Mouse (Mus musculus) embryonic facial prominence, embryonic 15.5 days (tissue): ENCODE results near the gene Kcnab2. TPM values are rescaled to one million over a fixed set of nuclear protein-coding genes. Genes with fewer than 3 reads are reported as not detected.

ENCODE experiments used
- ATAC-seq: fragments of 200-750 bp; cut with Nextera tagmentation; 2 replicates; pipeline ENCODE4 v1.8.0; 2017; ENCODE audit warnings: low read depth, moderate TSS enrichment; ENCODE audit not compliant: insufficient number of reproducible peaks, low FRiP score, low TSS enrichment
- H3K27ac ChIP-seq: fragments of 300-500 bp; sonication (generic); replicated peaks from 2 replicates; pipeline ENCODE4 v1.5.1; 2015; ENCODE audit warnings: mild to moderate bottlenecking, inconsistent platforms
- H3K27me3 ChIP-seq: fragments of 300-500 bp; sonication (generic); 2 replicates; pipeline ENCODE4 v1.6.1; 2015; ENCODE audit warnings: inconsistent platforms
- H3K36me3 ChIP-seq: fragments of 300-500 bp; sonication (generic); 2 replicates; pipeline ENCODE4 v1.6.1; 2015; ENCODE audit warnings: mild to moderate bottlenecking, inconsistent platforms
- H3K4me1 ChIP-seq: fragments of 300-500 bp; sonication (generic); 2 replicates; pipeline ENCODE4 v1.6.1; 2015; ENCODE audit warnings: inconsistent platforms
- H3K4me2 ChIP-seq: fragments of 300-500 bp; sonication (generic); replicated peaks from 2 replicates; pipeline ENCODE4 v1.6.1; 2015; ENCODE audit warnings: mild to moderate bottlenecking, inconsistent platforms
- H3K4me3 ChIP-seq: fragments of 300-500 bp; sonication (generic); replicated peaks from 2 replicates; pipeline ENCODE4 v1.5.1; 2015; ENCODE audit warnings: mild to moderate bottlenecking, inconsistent platforms
- H3K9ac ChIP-seq: fragments of 300-500 bp; sonication (generic); 2 replicates; pipeline ENCODE4 v1.6.1; 2015; ENCODE audit warnings: inconsistent platforms
- H3K9me3 ChIP-seq: fragments of 300-500 bp; sonication (generic); replicated peaks from 2 replicates; pipeline ENCODE4 v1.6.1; 2016; ENCODE audit warnings: inconsistent platforms
- WGBS: fragments of 180-500 bp; shearing (Covaris S2); methylation state at CpG from one replicate; pipeline ENCODE4 v1.1.7; 2015; 5-methylcytosine and 5-hydroxymethylcytosine counted together
- polyA plus RNA-seq: library from polyadenylated mRNA; unstranded; fragments of >200 nt; fragmentation: Nextera tagmentation; extraction: Ambion mirVana; gene quantifications from 2 replicates; pipeline ENCODE4 v1.2.1, GENCODE M21; 2015

The Kcnab2 gene
- polyA plus RNA-seq, 1 experiment from 2014 or later: 9.7 TPM

- H3K4me1 ChIP-seq: no peaks in the 10 kb centered on the region
- WGBS: 79% methylated on average over 17 of the region's 17 CpGs
- H3K4me2 ChIP-seq: no peak overlapping the region
- no peaks in the 10 kb centered on the region for H3K9me3 ChIP-seq
- H3K4me3 ChIP-seq: no peak overlapping the region
- no peaks in the 10 kb centered on the region for H3K27me3 ChIP-seq
- H3K27ac ChIP-seq: no peak overlapping the region
- no peak overlapping the region for H3K9ac ChIP-seq
- no peak for ATAC-seq
- no peaks in the 10 kb centered on the region for H3K36me3 ChIP-seq
Observed at GRCm38 (mm10) chr4:152382528-152383252, 95.0 kb downstream of the Kcnab2 start.

- Histone ChIP-seq H3K9me3 (no peaks in the 10 kb centered on the region), H3K4me2 (no peak overlapping the region), H3K36me3 (no peaks in the 10 kb centered on the region), H3K4me3 (no peak overlapping the region), H3K27me3 (peaks cover 7% of the 10 kb centered on the region), H3K9ac (no peak overlapping the region), H3K27ac (no peak overlapping the region), H3K4me1 (peaks cover 9% of the 10 kb centered on the region)
- WGBS: 65% methylated on average over 7 of the region's 7 CpGs
- no peak for ATAC-seq
Observed at GRCm38 (mm10) chr4:152365228-152365627, 112.4 kb downstream of the Kcnab2 start.

- no peaks in the 10 kb centered on the region for H3K9me3 ChIP-seq
- H3K4me1 ChIP-seq: peaks cover 9% of the 10 kb centered on the region
- H3K9ac ChIP-seq: no peak overlapping the region
- no peak overlapping the region for H3K27ac ChIP-seq
- WGBS: 70% methylated on average over 9 of the region's 9 CpGs
- no peaks in the 10 kb centered on the region for H3K36me3 ChIP-seq
- peaks cover 18% of the 10 kb centered on the region for H3K27me3 ChIP-seq
- ATAC-seq: no peak
- H3K4me2 ChIP-seq: no peak overlapping the region
- no peak overlapping the region for H3K4me3 ChIP-seq
Observed at GRCm38 (mm10) chr4:152362180-152362579, 115.5 kb downstream of the Kcnab2 start.

- H3K4me3 ChIP-seq: peak overlapping the region; percentile 11; the same call in 1 of the 2 replicates
- no peaks in the 10 kb centered on the region for H3K36me3 ChIP-seq
- H3K27me3 ChIP-seq: peaks cover 18% of the 10 kb centered on the region
- H3K9me3 ChIP-seq: no peaks in the 10 kb centered on the region
- no peak overlapping the region for H3K27ac ChIP-seq
- H3K4me1 ChIP-seq: peaks cover 9% of the 10 kb centered on the region
- peak overlapping the region; percentile 35 for H3K4me2 ChIP-seq
- peak; percentile 47; the same call in 1 of the 2 replicates for ATAC-seq
- WGBS: under 1% methylated on average over 24 of the region's 24 CpGs
- no peak overlapping the region for H3K9ac ChIP-seq
Observed at GRCm38 (mm10) chr4:152360855-152361254, 116.8 kb downstream of the Kcnab2 start.

- ATAC-seq: no peak
- H3K9ac ChIP-seq: no peak overlapping the region
- no peaks in the 10 kb centered on the region for H3K36me3 ChIP-seq
- no peaks in the 10 kb centered on the region for H3K9me3 ChIP-seq
- H3K27ac ChIP-seq: no peak overlapping the region
- WGBS: 7% methylated on average over 11 of the region's 11 CpGs
- H3K4me1 ChIP-seq: peaks cover 9% of the 10 kb centered on the region
- peaks cover 18% of the 10 kb centered on the region for H3K27me3 ChIP-seq
- no peak overlapping the region for H3K4me2 ChIP-seq
- no peak overlapping the region for H3K4me3 ChIP-seq
Observed at GRCm38 (mm10) chr4:152359700-152360099, 118.0 kb downstream of the Kcnab2 start.

DNA sequence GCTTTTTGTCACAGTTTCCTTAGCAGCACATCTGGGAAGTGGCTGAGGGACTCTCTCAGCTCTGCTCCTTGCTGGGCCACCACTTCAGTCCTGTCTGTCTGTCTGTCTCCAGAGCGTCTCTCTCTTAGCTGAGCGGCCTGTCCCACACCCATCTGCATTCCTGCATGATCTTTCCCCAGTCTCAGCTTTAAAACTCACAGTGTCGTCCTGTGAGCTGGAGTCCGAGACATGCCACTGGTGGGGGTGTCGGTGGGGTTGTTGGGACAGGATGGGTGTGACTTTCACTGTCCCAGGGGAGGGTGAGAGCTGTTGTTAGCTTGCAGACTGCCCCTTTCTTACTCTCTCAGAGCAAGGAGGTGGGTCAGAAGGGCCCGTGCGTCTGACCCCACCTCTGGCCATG, 122.0 kb downstream of the Kcnab2 start:
- no peak for ATAC-seq

DNA sequence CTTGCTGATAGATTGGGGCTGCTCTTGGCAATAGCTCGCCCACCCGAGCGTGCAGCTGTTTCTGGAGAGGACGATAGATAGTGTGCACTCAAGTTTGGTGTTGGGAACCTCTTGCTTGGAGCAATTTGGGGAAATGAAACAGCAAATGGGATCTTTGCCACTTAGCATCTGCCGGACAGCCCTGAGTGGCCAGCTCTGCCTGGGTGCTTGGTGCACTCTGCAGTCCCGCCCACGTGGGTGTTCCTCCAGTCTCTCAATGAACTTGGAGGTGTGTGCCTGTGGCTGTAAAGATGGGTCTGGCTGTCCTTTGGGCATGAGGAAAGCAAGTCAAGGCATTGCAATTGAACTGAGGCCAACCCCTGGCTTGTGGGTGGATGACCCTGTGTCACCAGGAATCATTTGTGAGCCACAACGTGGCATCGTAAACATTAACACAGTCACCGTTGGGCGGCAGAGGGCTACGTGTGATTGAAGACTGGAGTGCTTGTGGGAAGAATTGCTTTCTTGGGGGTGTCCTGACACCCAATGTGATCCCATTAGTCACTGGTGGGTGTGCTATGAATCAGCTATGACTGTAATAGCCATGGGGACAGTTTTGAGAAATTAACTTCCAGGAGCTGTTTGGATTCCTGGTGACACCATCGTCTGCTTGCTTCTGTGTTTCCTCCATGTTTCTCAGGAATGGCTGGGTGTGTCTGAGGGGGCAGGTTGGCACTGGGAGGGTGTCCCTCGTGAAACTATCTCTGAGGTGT, 123.6 kb downstream of the Kcnab2 start:
- Histone ChIP-seq H3K36me3 (no peaks in the 10 kb centered on the region), H3K27me3 (peaks cover 28% of the 10 kb centered on the region), H3K27ac (no peak overlapping the region), H3K4me2 (no peak overlapping the region), H3K9me3 (no peaks in the 10 kb centered on the region), H3K4me3 (no peak overlapping the region), H3K9ac (no peak overlapping the region), H3K4me1 (0 out of 2 replicates have a peak, but pooled peaks cover 5% of the 10 kb centered on the region)
- ATAC-seq: no peak
- WGBS: 82% methylated on average over 14 of the region's 14 CpGs

More for the DNA sequence above, 122.0 kb downstream of the Kcnab2 start:
- Histone ChIP-seq H3K9me3 (no peaks in the 10 kb centered on the region), H3K4me2 (no peak overlapping the region), H3K27ac (no peak overlapping the region), H3K9ac (no peak overlapping the region), H3K27me3 (peaks cover 27% of the 10 kb centered on the region), H3K4me3 (no peak overlapping the region), H3K4me1 (peaks cover 4% of the 10 kb centered on the region), H3K36me3 (no peaks in the 10 kb centered on the region)
- WGBS: 74% methylated on average over 7 of the region's 7 CpGs

DNA sequence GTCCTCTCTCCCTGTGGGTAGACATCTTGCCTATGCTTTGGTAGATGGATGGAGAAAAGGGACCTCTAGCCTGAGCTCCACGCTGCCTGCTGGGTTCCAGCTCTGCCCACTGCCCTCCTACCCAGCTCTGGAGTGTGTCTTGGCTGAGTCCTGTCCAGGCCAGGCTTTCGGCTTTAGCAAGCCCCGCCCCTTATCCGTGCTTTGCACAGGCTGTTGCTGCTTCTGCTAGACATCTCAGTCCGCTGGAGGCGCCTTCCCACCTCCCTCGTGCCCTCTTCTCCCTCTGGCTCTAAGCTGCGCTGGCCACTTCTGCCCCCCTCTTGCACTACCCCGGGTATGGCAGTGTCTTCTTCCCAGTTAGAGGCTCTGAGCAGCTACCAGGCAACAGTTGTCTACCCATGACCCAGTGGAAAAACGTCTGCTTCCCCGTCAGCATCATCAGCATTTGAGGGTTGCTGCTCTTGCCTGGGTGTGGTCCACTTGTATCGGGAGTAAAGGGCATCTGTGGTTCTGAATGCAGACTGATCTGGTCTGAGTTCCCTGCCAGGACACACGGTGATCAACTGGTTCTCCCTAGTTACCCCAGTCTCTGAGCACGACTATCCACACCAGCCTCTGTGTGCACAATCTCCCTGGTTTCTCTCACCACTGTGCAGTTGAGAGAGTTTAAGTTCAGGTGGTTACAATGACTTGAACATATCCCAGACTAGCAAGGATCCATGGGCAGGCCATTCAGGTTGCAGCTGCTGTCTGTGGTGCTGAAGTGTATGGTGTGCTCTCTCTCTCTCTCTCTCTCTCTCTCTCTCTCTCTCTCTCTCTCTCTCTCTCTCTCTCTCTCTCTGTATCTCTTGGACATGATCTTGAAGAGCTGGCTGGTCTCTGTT, 126.0 kb downstream of the Kcnab2 start:
- H3K4me1 ChIP-seq: 0 out of 2 replicates have a peak, but pooled peaks cover 5% of the 10 kb centered on the region
- H3K27me3 ChIP-seq: peaks cover 39% of the 10 kb centered on the region
- no peaks in the 10 kb centered on the region for H3K36me3 ChIP-seq
- 19% methylated on average over 14 of the region's 14 CpGs for WGBS
- H3K9ac ChIP-seq: no peak overlapping the region
- no peaks in the 10 kb centered on the region for H3K9me3 ChIP-seq
- H3K4me2 ChIP-seq: no peak overlapping the region
- no peak for ATAC-seq
- H3K27ac ChIP-seq: no peak overlapping the region
- no peak overlapping the region for H3K4me3 ChIP-seq

- Histone ChIP-seq H3K27me3 (peaks cover 39% of the 10 kb centered on the region), H3K4me2 (no peak overlapping the region), H3K4me1 (0 out of 2 replicates have a peak, but pooled peaks cover 5% of the 10 kb centered on the region), H3K9ac (no peak overlapping the region), H3K4me3 (no peak overlapping the region), H3K36me3 (no peaks in the 10 kb centered on the region), H3K9me3 (no peaks in the 10 kb centered on the region), H3K27ac (no peak overlapping the region)
- WGBS: 35% methylated on average over 8 of the region's 8 CpGs
- ATAC-seq: no peak
Observed at GRCm38 (mm10) chr4:152350722-152351421, 126.8 kb downstream of the Kcnab2 start.

- 7% methylated on average over 16 of the region's 17 CpGs for WGBS
- no peaks in the 10 kb centered on the region for H3K36me3 ChIP-seq
- H3K27me3 ChIP-seq: peaks cover 39% of the 10 kb centered on the region
- no peaks in the 10 kb centered on the region for H3K9me3 ChIP-seq
- 0 out of 2 replicates have a peak overlapping the region, but pooled peaks have one; percentile 8 for H3K4me2 ChIP-seq
- no peak overlapping the region for H3K4me3 ChIP-seq
- no peak for ATAC-seq
- no peak overlapping the region for H3K9ac ChIP-seq
- H3K27ac ChIP-seq: no peak overlapping the region
- H3K4me1 ChIP-seq: peaks cover 9% of the 10 kb centered on the region; the same call in 1 of the 2 replicates
Observed at GRCm38 (mm10) chr4:152349837-152350381, 127.8 kb downstream of the Kcnab2 start.
